Mouse (Mus musculus): ENCODE data around the gene Ttc26. TPM values are rescaled to one million over a fixed set of nuclear protein-coding genes. Genes with fewer than 3 reads are reported as not detected.

Ttc26 gene
- polyA plus RNA-seq, 1 experiment from 2014 or later: 10.9 TPM

Other genes starting within 250 kb of the Ttc26 start
- 9.7 and 10.1 TPM in 2 replicates for gene D630045J12Rik, start 127.5 kb upstream of the Ttc26 start, polyA plus RNA-seq (2014; fragmentation: Nextera tagmentation; extraction: Ambion mirVana)
- 12.1 and 13.1 TPM in 2 replicates for gene Zc3hav1l, start 82.2 kb upstream of the Ttc26 start, polyA plus RNA-seq (2014; fragmentation: Nextera tagmentation; extraction: Ambion mirVana)
- 1.7 and 2.2 TPM in 2 replicates for gene Zc3hav1, start 26.9 kb upstream of the Ttc26 start, polyA plus RNA-seq (2014; fragmentation: Nextera tagmentation; extraction: Ambion mirVana)
- 15.5 and 16.6 TPM in 2 replicates for gene Ubn2, start 52.5 kb downstream of the Ttc26 start, polyA plus RNA-seq (2014; fragmentation: Nextera tagmentation; extraction: Ambion mirVana)
- gene Fmc1, start 152.0 kb downstream of the Ttc26 start, polyA plus RNA-seq (2014; fragmentation: Nextera tagmentation; extraction: Ambion mirVana): 128 and 131 TPM in 2 replicates
- gene Luc7l2, start 169.9 kb downstream of the Ttc26 start, polyA plus RNA-seq (2014; fragmentation: Nextera tagmentation; extraction: Ambion mirVana): 34.7 and 40.4 TPM in 2 replicates